Mouse (Mus musculus) forebrain, embryonic 16.5 days (tissue): ENCODE results near the gene Ackr4. TPM values are rescaled to one million over a fixed set of nuclear protein-coding genes. Genes with fewer than 3 reads are reported as not detected.

Source experiments
- ATAC-seq: fragments of 200-750 bp; cut with Nextera tagmentation; 2 replicates; pipeline ENCODE4 v1.8.0; 2017; ENCODE audit warnings: mild to moderate bottlenecking, moderate library complexity
- H3K27ac ChIP-seq: fragments of 300-500 bp; sonication (generic); 2 replicates; pipeline ENCODE4 v1.5.1; 2014; ENCODE audit warnings: low read length, control low read depth
- H3K27me3 ChIP-seq: fragments of 300-500 bp; sonication (generic); replicated peaks from 2 replicates; pipeline ENCODE4 v1.6.1; 2014; ENCODE audit warnings: low read length; ENCODE audit not compliant: control insufficient read depth, insufficient read depth
- H3K36me3 ChIP-seq: fragments of 300-500 bp; sonication (generic); 2 replicates; pipeline ENCODE4 v1.6.1; 2014; ENCODE audit not compliant: control insufficient read depth, insufficient read depth
- H3K4me1 ChIP-seq: fragments of 300-500 bp; sonication (generic); replicated peaks from 2 replicates; pipeline ENCODE4 v1.6.1; 2014; ENCODE audit warnings: low read length; ENCODE audit not compliant: control insufficient read depth, insufficient read depth
- H3K4me2 ChIP-seq: fragments of 300-500 bp; sonication (generic); 2 replicates; pipeline ENCODE4 v1.6.1; 2014; ENCODE audit warnings: mild to moderate bottlenecking, low read length, control low read depth
- H3K4me3 ChIP-seq: fragments of 300-500 bp; sonication (generic); replicated peaks from 2 replicates; pipeline ENCODE4 v1.5.1; 2014; ENCODE audit warnings: mild to moderate bottlenecking, low read length, control low read depth
- H3K9ac ChIP-seq: fragments of 300-500 bp; sonication (generic); replicated peaks from 2 replicates; pipeline ENCODE4 v1.6.1; 2014; ENCODE audit warnings: low read depth, low read length, control low read depth
- H3K9me3 ChIP-seq: fragments of 300-500 bp; sonication (generic); 2 replicates; pipeline ENCODE4 v1.6.1; 2016; ENCODE audit warnings: low read length; ENCODE audit not compliant: control insufficient read depth
- WGBS: fragments of 180-500 bp; shearing (Covaris S2); extraction: QIAGEN DNeasy Blood & Tissue Kit; methylation state at CpG from one replicate; pipeline ENCODE4 v1.1.7; 2014; 5-methylcytosine and 5-hydroxymethylcytosine counted together
- polyA plus RNA-seq: library from polyadenylated mRNA; unstranded; fragments of >200 nt; fragmentation: Nextera tagmentation; extraction: Ambion mirVana; gene quantifications from 2 replicates; pipeline ENCODE4 v1.2.1, GENCODE M21; 2015

Gene Ackr4
- polyA plus RNA-seq, 1 experiment from 2014 or later, result 0.56 TPM

GRCm38 (mm10) chr9:104070863-104071604, 55.7 kb downstream of the Ackr4 start:
- no peak overlapping the region for H3K27ac ChIP-seq
- no peaks in the 10 kb centered on the region for H3K9me3 ChIP-seq
- WGBS, result 81% methylated on average over 8 of the region's 8 CpGs
- H3K4me3 ChIP-seq, result no peak overlapping the region
- no peak for ATAC-seq
- H3K4me2 ChIP-seq, result no peak overlapping the region
- no peaks in the 10 kb centered on the region for H3K36me3 ChIP-seq
- no peaks in the 10 kb centered on the region for H3K4me1 ChIP-seq
- H3K27me3 ChIP-seq, result no peaks in the 10 kb centered on the region
- H3K9ac ChIP-seq, result no peak overlapping the region

GRCm38 (mm10) chr9:104070241-104070640, 56.5 kb downstream of the Ackr4 start:
- no peaks in the 10 kb centered on the region for H3K9me3 ChIP-seq
- ATAC-seq, result no peak
- 91% methylated on average over 4 of the region's 4 CpGs for WGBS

GRCm38 (mm10) chr9:104064571-104064970, 62.2 kb downstream of the Ackr4 start:
- Histone ChIP-seq H3K4me1 (peaks cover 20% of the 10 kb centered on the region), H3K36me3 (peaks cover 7% of the 10 kb centered on the region; the same call in 1 of the 2 replicates), H3K9me3 (no peaks in the 10 kb centered on the region), H3K9ac (no peak overlapping the region), H3K27ac (no peak overlapping the region), H3K4me3 (no peak overlapping the region), H3K27me3 (no peaks in the 10 kb centered on the region), H3K4me2 (no peak overlapping the region)
- no peak for ATAC-seq
- WGBS, result 46% methylated on average over 1 of the region's 1 CpGs

More at GRCm38 (mm10) chr9:104070241-104070640, 56.5 kb downstream of the Ackr4 start:
- H3K4me1 ChIP-seq, result no peaks in the 10 kb centered on the region
- H3K27ac ChIP-seq, result no peak overlapping the region
- H3K27me3 ChIP-seq, result no peaks in the 10 kb centered on the region
- H3K9ac ChIP-seq, result no peak overlapping the region
- H3K4me2 ChIP-seq, result no peak overlapping the region
- H3K36me3 ChIP-seq, result no peaks in the 10 kb centered on the region
- H3K4me3 ChIP-seq, result no peak overlapping the region

GRCm38 (mm10) chr9:104063244-104063961, 63.3 kb downstream of the Ackr4 start, which contains the start of gene Acad11:
Acad11 (plus strand) TSS chr9:104063377.
- Histone ChIP-seq H3K4me3 (peak within 1 kb of the TSS; percentile 86), H3K4me2 (peak within 1 kb of the TSS; percentile 98), H3K9ac (peak within 1 kb of the TSS; percentile 81), H3K4me1 (peaks cover 20% of the 10 kb centered on the region), H3K36me3 (peaks cover 8% of the 10 kb centered on the region; the same call in 1 of the 2 replicates), H3K27me3 (no peaks in the 10 kb centered on the region), H3K27ac (peak within 1 kb of the TSS; percentile 62), H3K9me3 (no peaks in the 10 kb centered on the region)
- 0% methylated on average over 28 of the region's 30 CpGs for WGBS
- peak; percentile 97 for ATAC-seq

GRCm38 (mm10) chr9:104062430-104063243, 64.1 kb downstream of the Ackr4 start, which contains the start of gene Uba5:
Uba5 (minus strand) TSS chr9:104063134.
- under 1% methylated on average over 58 of the region's 59 CpGs for WGBS
- ATAC-seq, result peak; percentile 80
- Histone ChIP-seq H3K36me3 (peaks cover 8% of the 10 kb centered on the region; the same call in 1 of the 2 replicates), H3K9ac (peak within 1 kb of the TSS; percentile 81), H3K4me3 (peak within 1 kb of the TSS; percentile 86), H3K27me3 (no peaks in the 10 kb centered on the region), H3K4me1 (peaks cover 20% of the 10 kb centered on the region), H3K4me2 (peak within 1 kb of the TSS; percentile 98), H3K27ac (peak within 1 kb of the TSS; percentile 62), H3K9me3 (no peaks in the 10 kb centered on the region)

GRCm38 (mm10) chr9:104051028-104051427, 75.7 kb downstream of the Ackr4 start:
- Histone ChIP-seq H3K4me3 (no peak overlapping the region), H3K36me3 (peaks cover 67% of the 10 kb centered on the region), H3K27me3 (no peaks in the 10 kb centered on the region), H3K4me2 (no peak overlapping the region), H3K9me3 (no peaks in the 10 kb centered on the region), H3K27ac (no peak overlapping the region), H3K4me1 (no peaks in the 10 kb centered on the region), H3K9ac (no peak overlapping the region)
- 96% methylated on average over 6 of the region's 6 CpGs for WGBS
- ATAC-seq, result no peak

GRCm38 (mm10) chr9:104043676-104044075, 83.1 kb downstream of the Ackr4 start:
- 93% methylated on average over 4 of the region's 4 CpGs for WGBS
- no peaks in the 10 kb centered on the region for H3K27me3 ChIP-seq
- H3K36me3 ChIP-seq, result peaks cover 13% of the 10 kb centered on the region
- H3K4me2 ChIP-seq, result no peak overlapping the region
- H3K27ac ChIP-seq, result no peak overlapping the region
- H3K9me3 ChIP-seq, result no peaks in the 10 kb centered on the region
- no peak overlapping the region for H3K9ac ChIP-seq
- no peak overlapping the region for H3K4me3 ChIP-seq
- H3K4me1 ChIP-seq, result no peaks in the 10 kb centered on the region
- ATAC-seq, result no peak

GRCm38 (mm10) chr9:104040362-104040761, 86.4 kb downstream of the Ackr4 start, which contains the start of gene Gm28305:
Gm28305 (plus strand) TSS chr9:104040662.
- ATAC-seq, result no peak
- Histone ChIP-seq H3K9ac (no peak within 1 kb of the TSS), H3K27me3 (no peaks in the 10 kb centered on the region), H3K27ac (no peak within 1 kb of the TSS), H3K36me3 (no peaks in the 10 kb centered on the region), H3K4me1 (no peaks in the 10 kb centered on the region), H3K9me3 (no peaks in the 10 kb centered on the region), H3K4me3 (no peak within 1 kb of the TSS), H3K4me2 (no peak within 1 kb of the TSS)
- WGBS, result 75% methylated on average over 2 of the region's 2 CpGs

GRCm38 (mm10) chr9:104039742-104040141, 87.0 kb downstream of the Ackr4 start:
- Histone ChIP-seq H3K9me3 (no peaks in the 10 kb centered on the region), H3K27me3 (no peaks in the 10 kb centered on the region), H3K4me1 (no peaks in the 10 kb centered on the region), H3K27ac (no peak overlapping the region), H3K9ac (no peak overlapping the region), H3K36me3 (no peaks in the 10 kb centered on the region), H3K4me3 (no peak overlapping the region), H3K4me2 (no peak overlapping the region)
- WGBS, result 89% methylated on average over 4 of the region's 4 CpGs
- ATAC-seq, result no peak
